Mouse (Mus musculus) megakaryocyte progenitor cell, adult 5-6 weeks (primary cell): Measurements from ENCODE around the gene Cactin. TPM values are rescaled to one million over a fixed set of nuclear protein-coding genes. Genes with fewer than 3 reads are reported as not detected.

Experiments
- ATAC-seq: replicated peaks from 2 replicates; pipeline ENCODE4 v1.8.0; 2016; ENCODE audit warnings: mild to moderate bottlenecking, moderate TSS enrichment, inconsistent platforms; ENCODE audit not compliant: poor library complexity
- total RNA-seq, 2 experiments: library from RNA; stranded (forward) in 1 of 2; stranded (reverse) in 1 of 2; fragments of 157-497, 149-512 nt in 1 of 2; fragments of 200-1000 nt in 1 of 2; gene quantifications; 2 replicates each; pipeline versions ENCODE4 v1.2.3 to v1.2.4; 2015 to 2017

Gene Cactin
- total RNA-seq (2015) (7.1 and 7.6 TPM in 2 replicates), total RNA-seq (2017) (30.8 and 32.7 TPM in 2 replicates)

DNA sequence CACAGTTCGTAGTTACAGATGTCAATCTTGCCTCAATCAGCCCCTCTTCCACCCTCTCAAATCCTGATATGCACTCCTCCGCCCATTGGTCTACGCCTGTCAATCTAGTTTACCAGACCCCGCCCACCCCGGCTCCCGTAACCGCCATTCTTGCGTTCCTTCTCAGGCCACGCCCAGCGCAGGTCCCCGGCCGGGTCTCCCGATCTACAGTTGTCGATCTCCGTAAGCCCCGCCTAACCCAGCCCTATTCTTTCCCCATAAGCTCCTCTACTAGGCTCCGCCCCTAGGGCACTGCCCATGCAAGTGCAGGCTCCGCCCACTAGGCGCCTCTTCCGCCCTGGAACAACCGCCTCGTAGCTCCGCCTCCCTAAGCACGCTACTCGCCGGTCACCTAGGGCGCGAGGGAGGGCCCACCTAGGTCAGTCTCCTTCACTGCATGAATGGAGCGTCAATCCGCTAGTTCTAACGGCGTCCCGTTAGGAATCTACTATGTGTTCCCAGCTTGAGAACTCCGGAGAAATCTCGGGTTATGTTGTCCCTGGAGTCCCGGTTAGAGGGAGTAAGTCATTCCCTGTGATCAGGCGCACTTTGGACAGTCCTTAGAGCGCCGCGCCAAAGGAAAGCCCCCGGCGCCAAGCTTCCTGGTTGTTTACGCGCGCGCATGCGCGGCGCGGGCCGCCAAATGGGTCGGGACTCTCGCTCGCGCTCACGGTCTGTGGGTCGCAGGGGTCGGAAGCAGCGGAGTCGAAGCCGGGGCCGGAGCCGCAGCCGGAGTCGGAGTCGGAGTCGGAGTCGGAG is at the start of gene Cactin:
Cactin (plus strand) TSS at position 554 of the 798 bp plus-strand sequence.
- ATAC-seq = peak; percentile 69

- ATAC-seq = no peak
Measured at GRCm38 (mm10) chr10:81272356-81272755, 48.5 kb upstream of the Cactin start.

GRCm38 (mm10) chr10:81273842-81274241 is 47.1 kb upstream of the Cactin start:
- no peak for ATAC-seq

DNA sequence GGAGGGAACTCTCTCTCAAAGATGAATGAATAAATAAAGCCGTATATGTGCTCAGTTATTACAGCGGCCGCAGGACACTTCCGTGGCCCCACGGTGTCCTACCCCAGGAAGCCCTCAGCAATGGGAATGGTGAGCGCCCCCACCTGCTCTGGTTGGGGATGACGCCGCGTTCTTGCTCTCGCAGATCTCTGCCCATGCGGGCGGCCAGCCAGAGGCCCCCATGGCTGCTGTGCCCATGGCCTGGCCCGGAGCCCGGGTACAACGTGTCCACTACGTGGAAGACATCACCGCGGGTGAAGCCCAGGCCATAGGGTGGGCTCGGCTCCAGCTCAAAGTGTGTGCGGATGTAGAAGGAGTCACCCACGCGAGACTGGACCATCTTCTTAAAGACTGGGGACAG is 43.2 kb upstream of the Cactin start:
- ATAC-seq = no peak

- peak; percentile 39; the same call in 1 of the 2 replicates for ATAC-seq
Measured at GRCm38 (mm10) chr10:81279496-81279895, 41.4 kb upstream of the Cactin start.

DNA sequence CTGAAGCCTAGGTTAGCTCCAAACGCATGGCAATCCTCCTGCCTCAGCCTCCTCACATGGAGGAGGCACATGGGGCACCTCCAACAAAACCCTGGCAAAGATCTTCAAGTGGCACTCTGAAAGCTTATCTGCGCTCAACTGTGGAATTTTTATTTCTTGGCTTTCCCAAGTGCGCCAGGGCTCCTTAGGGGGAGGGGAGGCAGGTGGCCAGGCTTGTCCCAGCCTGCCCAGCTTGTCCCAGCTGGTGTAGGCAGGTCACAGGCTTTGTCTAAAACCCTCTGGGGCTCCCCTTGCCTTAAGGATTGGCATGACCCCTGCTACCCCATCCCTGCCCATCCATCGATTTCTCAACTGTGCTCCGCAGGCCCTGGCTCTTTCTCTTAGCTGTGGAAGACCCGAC is 36.7 kb upstream of the Cactin start:
- ATAC-seq = no peak

DNA sequence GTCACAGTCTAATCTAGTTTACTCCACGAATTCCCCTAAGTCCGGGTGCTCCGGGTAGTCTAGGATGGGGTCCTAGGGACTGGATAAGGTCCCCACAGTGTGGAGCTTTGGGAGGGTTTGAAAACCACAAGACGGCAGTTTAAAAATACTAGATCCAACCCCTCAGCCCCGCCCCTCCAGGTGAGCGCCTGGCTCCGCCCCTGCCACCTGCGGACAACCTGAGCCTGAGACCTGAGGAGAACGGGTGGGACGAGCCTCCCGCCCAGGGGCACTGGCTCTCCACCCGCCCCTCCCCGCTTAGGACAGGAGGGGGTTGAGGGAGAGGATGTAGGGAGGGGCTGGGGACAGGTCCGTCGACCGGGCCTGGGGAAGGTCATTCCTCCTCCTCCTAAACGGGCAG is 36.2 kb upstream of the Cactin start:
- ATAC-seq = no peak

DNA sequence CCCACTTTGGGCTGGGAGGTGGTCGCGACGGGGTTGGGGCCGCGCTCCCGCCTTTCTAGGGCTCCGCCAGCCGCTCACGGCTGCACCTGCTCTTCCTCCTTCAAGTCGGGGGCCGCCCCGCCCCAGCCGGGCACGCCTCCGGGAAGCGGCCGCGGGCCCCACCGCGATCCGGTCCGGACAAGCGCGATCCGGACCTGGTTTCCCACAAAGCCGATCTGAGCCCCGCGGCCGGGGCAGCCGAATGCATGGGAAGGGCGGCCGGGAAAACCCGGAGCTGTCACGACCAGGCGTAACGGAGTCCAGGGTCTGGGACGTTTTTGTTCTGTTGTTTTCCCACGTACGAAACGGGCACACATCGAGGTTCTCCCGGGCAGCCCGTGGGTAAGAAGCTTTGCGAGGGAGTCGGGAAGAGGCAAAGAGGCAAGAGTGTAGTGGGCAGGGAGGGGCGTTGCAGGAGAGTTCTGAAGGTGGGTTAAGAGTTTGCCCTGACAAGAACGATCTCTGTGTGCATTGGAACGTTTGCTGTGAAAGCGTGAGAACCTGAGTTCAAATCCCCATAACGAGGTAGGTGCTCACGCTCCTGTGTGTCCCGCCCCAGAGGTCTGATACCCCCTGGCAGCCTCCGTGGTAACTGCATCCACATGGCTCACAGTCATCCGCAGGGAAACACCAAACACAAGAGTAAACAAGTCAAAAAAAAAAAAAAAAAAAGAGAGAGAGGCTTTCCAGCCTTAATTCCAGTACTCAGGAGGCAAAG is 35.0 kb upstream of the Cactin start:
- ATAC-seq = peak; percentile 83

GRCm38 (mm10) chr10:81286586-81286985 is 34.3 kb upstream of the Cactin start:
- no peak for ATAC-seq

DNA sequence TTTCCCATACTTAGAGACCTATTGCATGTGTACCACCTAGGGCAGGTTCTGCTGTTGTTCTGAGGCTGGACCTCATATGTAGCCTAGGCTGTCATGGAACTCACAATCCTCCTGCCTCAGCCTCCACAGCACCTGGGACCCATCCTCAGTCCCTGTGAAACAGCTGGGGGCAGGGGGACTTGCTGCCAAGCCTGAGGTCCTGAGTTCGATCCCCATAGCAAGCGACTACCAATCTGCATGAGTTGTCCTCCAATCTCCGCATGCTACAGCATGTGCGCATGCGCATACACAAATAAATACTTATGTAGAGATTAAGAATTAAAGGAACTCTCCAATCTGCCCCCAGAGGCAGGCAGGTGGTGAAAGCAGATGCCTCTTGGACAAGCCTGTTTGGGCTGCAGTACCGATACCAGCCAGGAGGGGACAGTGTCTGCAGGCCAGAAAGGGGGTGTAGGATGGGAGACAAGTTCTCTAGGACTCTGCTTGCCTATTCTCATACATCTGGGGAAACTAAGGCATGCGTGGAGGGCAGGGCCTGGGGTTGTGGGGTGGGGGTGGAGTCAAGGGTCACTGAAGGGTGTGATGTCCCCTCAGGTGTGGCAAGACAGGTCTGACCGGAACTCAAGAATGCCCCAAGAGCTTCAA is 33.3 kb upstream of the Cactin start:
- 0 out of 2 replicates have a peak, but pooled peaks have one; percentile 10 for ATAC-seq

DNA sequence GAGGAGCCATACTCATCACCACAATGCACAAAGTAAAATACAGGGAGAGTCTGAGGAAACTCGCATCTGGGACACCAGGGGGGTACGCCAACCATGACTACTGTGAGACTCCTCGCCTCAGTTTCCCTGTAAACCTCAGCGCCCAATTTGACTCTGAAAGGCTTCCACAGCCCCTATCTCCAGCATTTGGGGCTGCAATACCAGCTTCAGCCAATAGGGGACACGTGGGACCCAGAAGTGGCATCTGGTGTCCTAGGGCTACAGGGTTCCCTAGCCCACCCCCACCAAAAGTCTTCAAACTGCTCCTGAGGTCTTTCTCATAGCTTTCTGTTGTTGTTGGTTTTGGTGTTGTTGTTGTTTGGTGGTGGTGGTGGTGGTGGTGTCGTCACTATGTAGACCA is 32.3 kb upstream of the Cactin start:
- ATAC-seq = no peak

DNA sequence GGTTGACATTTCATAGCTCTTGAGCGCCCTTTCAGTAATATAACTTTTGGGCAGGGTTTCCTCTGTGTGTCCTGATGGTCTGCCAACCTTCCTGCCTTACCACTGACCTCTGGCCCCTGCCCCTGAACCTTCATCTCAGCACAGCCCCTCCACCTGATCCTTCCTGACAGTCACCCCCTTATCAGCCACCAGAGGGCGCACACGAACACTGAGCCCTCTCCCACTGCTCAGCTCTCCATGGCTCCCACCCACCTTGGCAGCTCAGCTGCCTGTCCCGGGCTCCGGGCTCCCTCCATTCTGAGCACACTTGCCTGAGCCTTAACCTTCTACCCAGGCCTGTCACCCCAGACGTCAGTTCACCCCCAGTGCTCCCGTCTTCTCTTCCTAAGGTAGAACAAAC is 31.6 kb upstream of the Cactin start:
- ATAC-seq = peak; percentile 23

DNA sequence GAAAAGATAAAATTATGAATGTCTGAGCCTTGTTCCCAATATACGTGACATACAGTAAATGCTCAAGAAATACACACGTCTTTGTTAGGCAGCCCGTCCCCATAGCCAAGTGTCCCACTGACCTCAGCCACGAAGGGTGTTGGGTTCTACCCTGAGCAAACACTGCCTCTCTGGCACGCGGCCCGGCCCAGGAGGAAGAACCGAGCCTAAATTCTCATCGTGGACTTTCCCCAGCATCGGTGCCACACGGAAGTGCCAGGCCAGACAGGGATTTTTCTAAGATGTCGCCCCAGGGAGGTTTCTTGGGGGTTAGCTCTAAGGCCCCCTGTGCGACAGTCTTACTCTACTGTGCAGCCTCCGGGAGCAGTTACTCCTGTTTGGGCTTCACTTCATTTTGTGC is 31.1 kb upstream of the Cactin start:
- no peak for ATAC-seq

DNA sequence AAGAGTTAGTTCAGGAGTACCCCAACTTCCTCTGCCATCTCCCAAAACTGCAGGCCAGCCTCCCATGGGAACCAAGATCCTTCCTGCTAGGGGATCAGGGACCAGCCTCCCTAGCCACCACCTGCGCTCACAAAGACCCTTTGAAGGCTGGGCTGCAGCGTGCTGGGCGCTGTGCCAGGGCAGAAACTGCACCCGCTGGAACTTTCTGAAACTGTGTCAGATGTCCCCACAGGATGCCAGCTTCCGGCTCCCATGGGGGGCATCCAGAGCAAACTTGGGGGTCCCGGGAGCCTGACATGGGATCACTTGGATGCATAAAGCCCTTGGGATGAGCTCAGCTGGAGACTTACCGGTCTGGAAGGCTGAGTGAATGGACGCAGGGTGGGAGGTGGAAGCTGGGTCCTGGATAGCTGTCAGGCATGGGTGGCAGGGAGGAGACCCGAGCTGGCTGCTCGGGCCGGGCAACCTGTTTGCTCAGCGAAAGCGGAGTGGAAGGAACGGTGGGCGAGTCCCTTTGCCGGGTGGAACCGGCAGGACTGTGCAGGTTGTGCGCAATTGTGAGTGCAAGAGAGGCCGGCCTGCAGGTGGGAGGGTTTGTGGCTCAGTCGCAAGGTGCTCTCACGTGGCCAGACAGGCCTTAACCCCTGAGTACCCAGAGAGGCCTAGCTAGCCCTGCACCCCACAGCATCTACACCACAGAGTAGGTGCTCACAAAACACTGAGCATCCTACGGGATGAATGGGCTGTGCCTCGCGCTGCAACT is 30.0 kb upstream of the Cactin start:
- ATAC-seq = no peak

DNA sequence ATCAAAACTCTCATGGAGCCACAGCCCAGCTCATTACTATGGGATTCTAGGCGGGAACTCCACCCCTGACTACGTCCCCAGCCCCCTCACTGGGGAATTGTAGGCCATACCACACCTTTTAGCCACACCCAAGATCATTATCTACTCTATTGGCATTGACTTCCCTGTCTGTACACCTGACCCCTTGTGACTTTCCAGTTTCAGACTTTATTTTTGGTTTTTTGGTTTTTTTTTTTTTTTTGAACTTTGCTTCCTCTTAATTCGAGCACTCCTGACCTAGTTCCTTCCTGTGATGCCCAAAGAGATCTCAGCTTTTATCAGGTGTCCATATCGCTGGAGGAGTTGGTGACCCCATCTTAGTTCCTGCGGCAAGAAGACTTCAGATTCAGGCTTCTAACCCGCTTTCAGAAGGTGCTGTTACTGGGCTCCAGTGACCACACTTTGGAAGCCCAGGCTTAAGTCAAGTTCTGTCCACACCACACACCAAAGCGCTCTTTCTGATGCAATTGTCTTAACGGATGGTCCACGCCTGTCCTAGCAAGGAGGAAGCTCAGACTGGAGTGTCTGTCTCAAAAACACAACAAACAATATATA is 29.3 kb upstream of the Cactin start, which contains the start of gene Tjp3:
Tjp3 (minus strand) TSS at position 71 of the 594 bp plus-strand sequence.
- no peak for ATAC-seq

DNA sequence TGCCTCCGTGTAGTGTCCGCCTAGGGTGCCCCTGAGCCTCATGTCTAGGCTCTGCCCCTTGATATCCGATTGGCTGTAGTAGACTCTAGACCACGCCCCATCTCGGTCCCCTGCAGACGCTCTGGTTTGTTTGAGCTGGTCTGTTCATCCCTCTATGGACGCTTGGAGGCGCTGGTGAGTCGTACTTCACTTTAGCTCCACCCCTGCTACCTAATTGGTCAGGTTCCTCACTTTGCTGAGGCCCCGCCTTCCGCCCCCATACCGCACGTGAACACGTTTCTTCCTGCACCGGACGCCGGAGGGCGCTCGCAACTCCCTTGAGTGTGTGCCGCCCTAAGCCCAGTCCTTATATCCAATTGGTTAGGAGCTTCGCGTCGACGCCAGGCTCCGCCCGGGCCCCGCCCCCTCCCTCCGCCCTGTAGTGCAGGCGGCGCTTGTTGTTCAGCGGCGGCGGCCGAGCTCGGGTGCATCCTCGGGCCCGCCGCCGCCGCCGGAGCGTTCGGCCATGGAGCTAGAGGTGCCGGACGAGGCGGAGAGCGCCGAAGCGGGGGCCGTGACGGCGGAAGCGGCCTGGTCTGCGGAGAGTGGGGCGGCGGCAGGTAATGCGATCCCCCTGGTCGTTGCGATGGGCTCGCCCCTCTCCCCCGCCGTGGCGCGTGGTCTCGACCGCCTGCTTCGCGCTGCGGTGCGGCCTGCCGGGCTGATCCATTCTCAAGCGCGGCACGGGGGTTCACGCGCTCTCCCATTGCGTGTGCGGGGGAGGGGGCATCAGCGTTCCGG is 28.2 kb upstream of the Cactin start, which contains the start of gene Pip5k1c:
Pip5k1c (plus strand) TSS at position 410 of the 780 bp plus-strand sequence.
- ATAC-seq = peak; percentile 76

- no peak for ATAC-seq
Measured at GRCm38 (mm10) chr10:81293334-81294030, 27.4 kb upstream of the Cactin start.

DNA sequence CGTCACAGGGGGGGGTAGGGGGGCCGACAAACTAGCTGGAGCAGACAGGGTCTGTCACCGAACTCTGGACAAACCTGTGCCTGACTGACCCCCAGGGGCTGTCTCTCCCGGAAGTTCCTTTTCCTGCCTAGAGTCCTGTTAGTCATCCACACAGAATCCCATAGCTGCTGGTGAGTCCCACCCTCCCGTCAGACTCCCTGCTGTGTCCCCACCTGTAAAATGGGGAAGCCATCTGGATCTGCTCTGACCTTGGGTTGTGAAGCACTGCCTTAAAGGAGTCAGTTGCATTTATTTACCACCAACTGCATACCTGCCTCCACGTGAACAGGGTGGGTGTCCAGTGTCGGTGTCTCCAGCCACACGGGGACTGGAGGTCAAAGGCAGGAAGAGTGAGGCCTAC is 26.5 kb upstream of the Cactin start:
- ATAC-seq = no peak

GRCm38 (mm10) chr10:81295185-81295584 is 25.7 kb upstream of the Cactin start:
- ATAC-seq = no peak
